Mouse (Mus musculus): Measurements from ENCODE around the gene Gm49318.

DNA sequence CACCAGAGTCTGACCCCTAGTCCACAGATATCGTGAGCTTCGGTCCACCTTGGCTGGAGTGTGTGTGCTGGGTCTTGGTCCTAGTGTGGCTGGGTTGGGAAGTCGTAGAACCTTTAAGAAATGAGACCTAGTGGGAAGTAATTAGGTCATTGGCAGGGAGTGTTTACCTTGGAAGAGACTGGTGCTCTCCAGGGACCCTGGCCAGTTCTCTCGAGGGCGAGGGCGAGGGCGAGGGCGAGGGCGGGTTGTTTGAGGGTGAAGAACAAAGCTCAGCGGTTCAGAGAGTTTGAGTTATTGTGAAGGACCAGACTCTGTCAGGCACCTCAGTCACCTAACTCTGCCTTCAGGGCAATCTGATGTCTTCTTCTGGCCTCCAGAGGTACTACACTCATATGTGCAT, 33.2 kb downstream of the Gm49318 start:
- TF ChIP-seq CTCF (IDR thresholded peaks at IDR 0.05; ENCODE audit: extremely low read depth, insufficient read depth, insufficient read length, insufficient replicate concordance) (no peak), POLR2A (IDR thresholded peaks at IDR 0.05; ENCODE audit: low read depth, low read length) (no peak)

Measured in spleen, adult 2 months (tissue).